Mouse (Mus musculus): ENCODE measurements around the gene Pigk.

- no peak for TF ChIP-seq GATA1 (IDR thresholded peaks at IDR 0.05; ENCODE audit: borderline replicate concordance, low read length)
- no peak for TF ChIP-seq FLI1 (IDR thresholded peaks at IDR 0.05; ENCODE audit: low read length)
Measured at GRCm38 (mm10) chr3:152733011-152733410, 19.1 kb downstream of the Pigk start.
